Mouse (Mus musculus): Measurements from ENCODE around the gene Ano6.

GRCm38 (mm10) chr15:95977939-95978252 lies 187.3 kb downstream of the Ano6 start:
- TF ChIP-seq CTCF (IDR thresholded peaks at IDR 0.05; ENCODE audit: insufficient read depth, low read length) (no peak), POLR2A (IDR thresholded peaks at IDR 0.05; ENCODE audit: borderline replicate concordance, extremely low read depth, low read depth, low read length) (no peak)
